Mouse (Mus musculus) hindbrain, embryonic 15.5 days (tissue): ENCODE results near the gene Fus. TPM values are rescaled to one million over a fixed set of nuclear protein-coding genes. Genes with fewer than 3 reads are reported as not detected.

ENCODE experiments used
- ATAC-seq: fragments of 200-750 bp; cut with Nextera tagmentation; 2 replicates; pipeline ENCODE4 v1.8.0; 2017; ENCODE audit warnings: low read depth, moderate number of reproducible peaks, moderate TSS enrichment; ENCODE audit not compliant: low FRiP score
- H3K27ac ChIP-seq: fragments of 300-500 bp; sonication (generic); replicated peaks from 2 replicates; pipeline ENCODE4 v1.5.1; 2015; ENCODE audit warnings: mild to moderate bottlenecking, inconsistent platforms
- H3K27me3 ChIP-seq: fragments of 300-500 bp; sonication (generic); 2 replicates; pipeline ENCODE4 v1.6.1; 2015; ENCODE audit warnings: control low read depth, inconsistent platforms
- H3K36me3 ChIP-seq: fragments of 300-500 bp; sonication (generic); 2 replicates; pipeline ENCODE4 v1.6.1; 2015; ENCODE audit warnings: control low read depth, inconsistent platforms
- H3K4me1 ChIP-seq: fragments of 300-500 bp; sonication (generic); replicated peaks from 2 replicates; pipeline ENCODE4 v1.6.1; 2015; ENCODE audit warnings: control low read depth, inconsistent platforms
- H3K4me2 ChIP-seq: fragments of 300-500 bp; sonication (generic); 2 replicates; pipeline ENCODE4 v1.6.1; 2015; ENCODE audit warnings: moderate library complexity, mild to moderate bottlenecking, inconsistent platforms
- H3K4me3 ChIP-seq: fragments of 300-500 bp; sonication (generic); 2 replicates; pipeline ENCODE4 v1.5.1; 2015; ENCODE audit warnings: mild to moderate bottlenecking, inconsistent platforms
- H3K9ac ChIP-seq: fragments of 300-500 bp; sonication (generic); 2 replicates; pipeline ENCODE4 v1.6.1; 2015; ENCODE audit warnings: inconsistent platforms
- H3K9me3 ChIP-seq: fragments of 300-500 bp; sonication (generic); 2 replicates; pipeline ENCODE4 v1.6.1; 2016; ENCODE audit warnings: control low read depth, inconsistent platforms
- WGBS: fragments of 180-500 bp; shearing (Covaris S2); methylation state at CpG from one replicate; pipeline ENCODE4 v1.1.7; 2015; 5-methylcytosine and 5-hydroxymethylcytosine counted together
- polyA plus RNA-seq: library from polyadenylated mRNA; unstranded; fragments of >200 nt; fragmentation: Nextera tagmentation; extraction: Ambion mirVana; gene quantifications from 2 replicates; pipeline ENCODE4 v1.2.1, GENCODE M21; 2015

Gene Fus
- polyA plus RNA-seq, 1 experiment from 2014 or later: 368 TPM

- no peaks in the 10 kb centered on the region for H3K4me1 ChIP-seq
- H3K9ac ChIP-seq: no peak overlapping the region
- ATAC-seq: no peak
- no peaks in the 10 kb centered on the region for H3K36me3 ChIP-seq
- no peak overlapping the region for H3K4me2 ChIP-seq
- H3K27ac ChIP-seq: no peak overlapping the region
- H3K9me3 ChIP-seq: no peaks in the 10 kb centered on the region
- 91% methylated on average over 6 of the region's 6 CpGs for WGBS
- no peaks in the 10 kb centered on the region for H3K27me3 ChIP-seq
- H3K4me3 ChIP-seq: no peak overlapping the region
These were observed 49.4 kb downstream of the Fus start for GRCm38 (mm10) chr7:128016650-128017049.

- no peak overlapping the region for H3K27ac ChIP-seq
- ATAC-seq: no peak
- no peaks in the 10 kb centered on the region for H3K36me3 ChIP-seq
- 89% methylated on average over 3 of the region's 3 CpGs for WGBS
- H3K9me3 ChIP-seq: no peaks in the 10 kb centered on the region
- H3K4me2 ChIP-seq: no peak overlapping the region
- no peak overlapping the region for H3K9ac ChIP-seq
- no peak overlapping the region for H3K4me3 ChIP-seq
- H3K4me1 ChIP-seq: no peaks in the 10 kb centered on the region
- H3K27me3 ChIP-seq: no peaks in the 10 kb centered on the region
These were observed 51.0 kb downstream of the Fus start for GRCm38 (mm10) chr7:128018275-128018674.

- no peaks in the 10 kb centered on the region for H3K36me3 ChIP-seq
- ATAC-seq: no peak
- H3K4me3 ChIP-seq: no peak overlapping the region
- no peaks in the 10 kb centered on the region for H3K9me3 ChIP-seq
- H3K9ac ChIP-seq: no peak overlapping the region
- H3K27me3 ChIP-seq: no peaks in the 10 kb centered on the region
- H3K27ac ChIP-seq: no peak overlapping the region
- WGBS: 80% methylated on average over 2 of the region's 2 CpGs
- no peak overlapping the region for H3K4me2 ChIP-seq
- H3K4me1 ChIP-seq: no peaks in the 10 kb centered on the region
These were observed 51.9 kb downstream of the Fus start for GRCm38 (mm10) chr7:128019187-128019586.

- Histone ChIP-seq H3K27me3 (no peaks in the 10 kb centered on the region), H3K9ac (no peak overlapping the region)
- WGBS: 63% methylated on average over 8 of the region's 8 CpGs
These were observed 55.7 kb downstream of the Fus start for GRCm38 (mm10) chr7:128022974-128023373.

GRCm38 (mm10) chr7:128023565-128023964 lies 56.3 kb downstream of the Fus start:
- Histone ChIP-seq H3K4me2 (no peak overlapping the region), H3K9ac (no peak overlapping the region), H3K36me3 (no peaks in the 10 kb centered on the region), H3K4me3 (no peak overlapping the region), H3K27ac (no peak overlapping the region), H3K4me1 (no peaks in the 10 kb centered on the region), H3K27me3 (no peaks in the 10 kb centered on the region), H3K9me3 (no peaks in the 10 kb centered on the region)
- 94% methylated on average over 4 of the region's 4 CpGs for WGBS
- ATAC-seq: no peak

More at GRCm38 (mm10) chr7:128022974-128023373, 55.7 kb downstream of the Fus start:
- ATAC-seq: no peak
- H3K4me2 ChIP-seq: no peak overlapping the region
- H3K9me3 ChIP-seq: no peaks in the 10 kb centered on the region
- H3K4me1 ChIP-seq: no peaks in the 10 kb centered on the region
- no peak overlapping the region for H3K27ac ChIP-seq
- H3K4me3 ChIP-seq: no peak overlapping the region
- H3K36me3 ChIP-seq: no peaks in the 10 kb centered on the region

DNA sequence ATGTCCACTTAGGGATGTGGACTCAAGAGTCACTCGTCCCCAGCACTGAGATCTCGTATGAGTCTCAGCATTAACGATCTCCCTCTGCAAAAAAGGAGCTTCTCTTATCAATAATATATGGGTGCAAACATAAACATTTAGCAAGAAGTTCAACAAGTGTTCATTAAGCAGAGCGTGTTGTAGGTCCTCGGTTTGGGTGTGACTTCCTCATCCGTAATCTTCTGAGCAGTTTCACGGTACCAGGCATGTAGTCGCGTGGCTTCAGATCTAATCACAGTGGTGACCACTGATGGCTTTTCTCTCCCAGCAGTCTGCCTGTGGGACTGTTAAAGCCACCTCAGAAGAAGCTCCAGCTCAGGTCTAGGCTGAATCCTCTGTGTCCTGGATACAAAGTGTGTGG lies 57.1 kb downstream of the Fus start:
- Histone ChIP-seq H3K27ac (no peak overlapping the region), H3K4me1 (no peaks in the 10 kb centered on the region), H3K4me2 (no peak overlapping the region), H3K27me3 (no peaks in the 10 kb centered on the region), H3K9ac (no peak overlapping the region), H3K36me3 (no peaks in the 10 kb centered on the region), H3K9me3 (no peaks in the 10 kb centered on the region), H3K4me3 (no peak overlapping the region)
- 97% methylated on average over 9 of the region's 9 CpGs for WGBS
- ATAC-seq: no peak

DNA sequence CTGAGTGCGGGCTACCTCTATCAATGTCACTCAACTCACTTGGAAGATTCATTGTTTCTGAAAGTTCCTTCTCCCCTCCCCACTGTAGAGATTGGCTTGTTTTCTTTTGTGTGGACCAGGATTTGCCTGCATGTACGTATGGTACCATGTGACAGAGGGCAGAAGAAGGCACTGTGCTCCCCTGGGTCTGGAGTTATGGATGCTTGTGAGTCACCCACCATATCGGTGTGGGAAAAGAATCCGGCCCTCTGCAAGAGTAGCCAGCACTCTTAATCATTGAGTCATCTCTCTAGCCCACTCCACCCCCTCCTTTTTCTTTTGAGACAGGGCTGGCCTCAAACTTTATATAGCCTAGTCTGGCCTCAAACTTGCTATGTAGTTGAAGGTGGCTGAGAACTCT lies 57.7 kb downstream of the Fus start:
- no peak overlapping the region for H3K9ac ChIP-seq
- 79% methylated on average over 4 of the region's 4 CpGs for WGBS
- no peak overlapping the region for H3K4me3 ChIP-seq
- H3K4me1 ChIP-seq: no peaks in the 10 kb centered on the region
- H3K36me3 ChIP-seq: no peaks in the 10 kb centered on the region
- H3K27ac ChIP-seq: no peak overlapping the region
- H3K27me3 ChIP-seq: no peaks in the 10 kb centered on the region
- H3K4me2 ChIP-seq: no peak overlapping the region
- no peak for ATAC-seq
- no peaks in the 10 kb centered on the region for H3K9me3 ChIP-seq

DNA sequence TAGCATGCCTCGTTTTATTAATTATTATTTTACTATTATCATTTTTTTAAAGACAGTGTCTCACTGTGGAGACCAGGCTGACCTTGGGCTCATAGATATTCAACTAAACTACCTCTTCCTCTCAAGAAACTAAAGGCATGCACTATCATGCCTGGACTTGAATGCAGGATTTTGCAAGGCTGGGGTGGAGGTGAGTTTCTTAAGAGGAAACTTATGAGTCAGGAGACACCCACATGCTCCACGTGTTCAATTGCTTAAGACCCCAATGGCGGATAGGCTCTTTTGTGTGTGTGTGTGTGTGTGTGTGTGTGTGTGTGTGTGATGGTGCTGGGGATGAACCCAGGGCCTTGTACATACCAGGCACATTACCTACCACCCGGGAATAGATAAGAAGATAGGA lies 58.1 kb downstream of the Fus start:
- no peak overlapping the region for H3K4me3 ChIP-seq
- no peak for ATAC-seq
- no peak overlapping the region for H3K4me2 ChIP-seq
- H3K36me3 ChIP-seq: no peaks in the 10 kb centered on the region
- H3K27me3 ChIP-seq: no peaks in the 10 kb centered on the region
- H3K9ac ChIP-seq: no peak overlapping the region
- H3K9me3 ChIP-seq: no peaks in the 10 kb centered on the region
- H3K27ac ChIP-seq: no peak overlapping the region
- H3K4me1 ChIP-seq: no peaks in the 10 kb centered on the region
- WGBS: 78% methylated on average over 4 of the region's 4 CpGs

DNA sequence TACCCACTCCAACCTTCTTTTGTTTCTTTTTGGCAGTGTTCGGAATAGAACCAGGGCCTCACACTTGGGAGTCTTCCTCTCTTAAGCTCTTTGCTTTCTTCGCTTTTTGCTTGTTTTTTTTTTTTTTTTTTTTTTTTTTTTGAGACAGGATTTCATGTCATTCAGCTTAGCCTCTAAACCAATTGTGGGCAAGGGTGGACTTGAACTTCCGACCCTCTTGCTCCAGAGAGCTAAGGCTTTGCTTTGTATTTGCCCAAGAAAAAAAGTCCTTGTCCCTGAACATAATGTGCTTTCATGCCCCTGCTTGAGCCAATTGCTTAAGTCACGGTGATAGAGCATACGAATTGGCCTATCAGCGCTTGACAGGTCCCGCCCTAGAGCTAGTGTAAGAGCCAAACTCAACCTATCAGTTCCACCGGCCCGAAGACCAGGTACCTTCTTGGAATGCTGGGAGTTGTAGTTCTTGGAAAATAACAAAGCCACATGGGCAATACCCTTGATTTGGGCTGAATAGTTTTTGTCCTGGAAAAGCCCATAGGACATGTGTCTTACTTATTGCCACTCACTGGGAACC lies 64.2 kb downstream of the Fus start:
- no peaks in the 10 kb centered on the region for H3K27me3 ChIP-seq
- no peak overlapping the region for H3K4me3 ChIP-seq
- peak; percentile 84; the same call in 1 of the 2 replicates for ATAC-seq
- H3K36me3 ChIP-seq: no peaks in the 10 kb centered on the region
- no peak overlapping the region for H3K9ac ChIP-seq
- 44% methylated on average over 9 of the region's 9 CpGs for WGBS
- no peak overlapping the region for H3K4me2 ChIP-seq
- H3K4me1 ChIP-seq: no peaks in the 10 kb centered on the region
- H3K9me3 ChIP-seq: no peaks in the 10 kb centered on the region
- no peak overlapping the region for H3K27ac ChIP-seq

GRCm38 (mm10) chr7:128032290-128032988 lies 65.2 kb downstream of the Fus start:
- no peak overlapping the region for H3K27ac ChIP-seq
- no peaks in the 10 kb centered on the region for H3K9me3 ChIP-seq
- no peak overlapping the region for H3K4me3 ChIP-seq
- no peaks in the 10 kb centered on the region for H3K27me3 ChIP-seq
- H3K9ac ChIP-seq: no peak overlapping the region
- H3K36me3 ChIP-seq: no peaks in the 10 kb centered on the region
- no peak overlapping the region for H3K4me2 ChIP-seq
- H3K4me1 ChIP-seq: no peaks in the 10 kb centered on the region
- ATAC-seq: no peak
- 94% methylated on average over 5 of the region's 5 CpGs for WGBS

GRCm38 (mm10) chr7:128032989-128033293 lies 65.7 kb downstream of the Fus start:
- no peaks in the 10 kb centered on the region for H3K36me3 ChIP-seq
- no peaks in the 10 kb centered on the region for H3K9me3 ChIP-seq
- no peak overlapping the region for H3K9ac ChIP-seq
- ATAC-seq: no peak
- H3K27me3 ChIP-seq: no peaks in the 10 kb centered on the region
- H3K4me2 ChIP-seq: no peak overlapping the region
- no peak overlapping the region for H3K27ac ChIP-seq
- H3K4me1 ChIP-seq: no peaks in the 10 kb centered on the region
- H3K4me3 ChIP-seq: no peak overlapping the region
- 96% methylated on average over 3 of the region's 3 CpGs for WGBS

- Histone ChIP-seq H3K9me3 (no peaks in the 10 kb centered on the region), H3K4me1 (no peaks in the 10 kb centered on the region), H3K27ac (no peak overlapping the region), H3K36me3 (no peaks in the 10 kb centered on the region), H3K9ac (no peak overlapping the region), H3K4me3 (no peak overlapping the region), H3K4me2 (no peak overlapping the region), H3K27me3 (no peaks in the 10 kb centered on the region)
- WGBS: 93% methylated on average over 4 of the region's 4 CpGs
- no peak for ATAC-seq
These were observed 66.4 kb downstream of the Fus start for GRCm38 (mm10) chr7:128033616-128034015.
